Mouse (Mus musculus): Measurements from ENCODE around the gene Rft1.

Gene Rft1

GRCm38 (mm10) chr14:30653943-30654659 is at the start of gene Rft1:
Gene Rft1 (plus strand): TSS chr14:30654360.
- DNase-seq (ENCODE audit: low spot score in 2 of 2), result peak; percentile 98 to 100

GRCm38 (mm10) chr14:30606817-30607216 is 47.3 kb upstream of the Rft1 start:
- DNase-seq (ENCODE audit: low spot score in 2 of 2), result no peak

GRCm38 (mm10) chr14:30607696-30608095 is 46.5 kb upstream of the Rft1 start:
- peak in 1 of 2 experiments; percentile 61 for DNase-seq (ENCODE audit: low spot score in 2 of 2)

- no peak for DNase-seq (ENCODE audit: low spot score in 2 of 2)
Observed at GRCm38 (mm10) chr14:30608176-30608575, 46.0 kb upstream of the Rft1 start.

GRCm38 (mm10) chr14:30609499-30609898 is 44.7 kb upstream of the Rft1 start:
- DNase-seq (ENCODE audit: low spot score in 2 of 2), result no peak

- DNase-seq (ENCODE audit: low spot score in 2 of 2), result no peak
Observed at GRCm38 (mm10) chr14:30610304-30610703, 43.9 kb upstream of the Rft1 start.

- DNase-seq (ENCODE audit: low spot score in 2 of 2), result no peak
Observed at GRCm38 (mm10) chr14:30610940-30611339, 43.2 kb upstream of the Rft1 start.

GRCm38 (mm10) chr14:30612523-30612922 is 41.6 kb upstream of the Rft1 start:
- DNase-seq (ENCODE audit: low spot score in 2 of 2), result peak; percentile 82 to 97

GRCm38 (mm10) chr14:30612962-30613715 is 41.0 kb upstream of the Rft1 start:
- no peak for DNase-seq (ENCODE audit: low spot score in 2 of 2)

GRCm38 (mm10) chr14:30616751-30617150 is 37.4 kb upstream of the Rft1 start:
- no peak for DNase-seq (ENCODE audit: low spot score in 2 of 2)

- no peak for DNase-seq (ENCODE audit: low spot score in 2 of 2)
Observed at GRCm38 (mm10) chr14:30618746-30619275, 35.3 kb upstream of the Rft1 start.

- peak in 1 of 2 experiments; percentile 35 for DNase-seq (ENCODE audit: low spot score in 2 of 2)
Observed at GRCm38 (mm10) chr14:30619982-30620578, 34.1 kb upstream of the Rft1 start.

- DNase-seq (ENCODE audit: low spot score in 2 of 2), result no peak
Observed at GRCm38 (mm10) chr14:30622130-30622529, 32.0 kb upstream of the Rft1 start.

- no peak for DNase-seq (ENCODE audit: low spot score in 2 of 2)
Observed at GRCm38 (mm10) chr14:30622556-30622955, 31.6 kb upstream of the Rft1 start.

- no peak for DNase-seq (ENCODE audit: low spot score in 2 of 2)
Observed at GRCm38 (mm10) chr14:30624277-30624721, 29.9 kb upstream of the Rft1 start.

GRCm38 (mm10) chr14:30625131-30625807 is 28.9 kb upstream of the Rft1 start:
- peak; percentile 65 to 84 for DNase-seq (ENCODE audit: low spot score in 2 of 2)

GRCm38 (mm10) chr14:30625856-30626726 is 28.1 kb upstream of the Rft1 start, which contains the start of gene Prkcd:
Gene Prkcd (minus strand): TSS chr14:30626210.
- peak; percentile 87 to 92 for DNase-seq (ENCODE audit: low spot score in 2 of 2)

GRCm38 (mm10) chr14:30626756-30627742 is 27.1 kb upstream of the Rft1 start:
- DNase-seq (ENCODE audit: low spot score in 2 of 2), result no peak

GRCm38 (mm10) chr14:30628235-30628634 is 25.9 kb upstream of the Rft1 start:
- DNase-seq (ENCODE audit: low spot score in 2 of 2), result no peak
